Mouse (Mus musculus): ENCODE results near the gene Crtc3. TPM values are rescaled to one million over a fixed set of nuclear protein-coding genes. Genes with fewer than 3 reads are reported as not detected.

Crtc3 gene
- polyA plus RNA-seq, 1 experiment, result 21.7 TPM

GRCm38 (mm10) chr7:80716758-80717157 is 28.1 kb upstream of the Crtc3 start:
- no peak for DNase-seq
- WGBS, result 93% methylated on average over 9 of the region's 9 CpGs
- no peak overlapping the region for H3K27ac ChIP-seq (ENCODE audit: insufficient read depth, low read length)
- no peak overlapping the region for H3K4me3 ChIP-seq (replicated peaks; ENCODE audit: insufficient read depth, low read depth, low read length)
- TF ChIP-seq POLR2A (IDR thresholded peaks at IDR 0.05; ENCODE audit: borderline replicate concordance, insufficient read depth, low read length) (no peak), CTCF (IDR thresholded peaks at IDR 0.05; ENCODE audit: borderline replicate concordance, insufficient read depth, low read depth, low read length) (no peak)
- no peaks in the 10 kb centered on the region for H3K27me3 ChIP-seq (ENCODE audit: control insufficient read depth, insufficient read depth, low read length)
- no peaks in the 10 kb centered on the region for H3K4me1 ChIP-seq (ENCODE audit: control insufficient read depth, insufficient read depth, low read length)

- H3K27ac ChIP-seq (ENCODE audit: insufficient read depth, low read length), result no peak overlapping the region
- H3K4me3 ChIP-seq (replicated peaks; ENCODE audit: insufficient read depth, low read depth, low read length), result no peak overlapping the region
- no peak for DNase-seq
- WGBS, result 87% methylated on average over 7 of the region's 7 CpGs
- H3K27me3 ChIP-seq (ENCODE audit: control insufficient read depth, insufficient read depth, low read length), result no peaks in the 10 kb centered on the region
- no peaks in the 10 kb centered on the region for H3K4me1 ChIP-seq (ENCODE audit: control insufficient read depth, insufficient read depth, low read length)
- TF ChIP-seq CTCF (IDR thresholded peaks at IDR 0.05; ENCODE audit: borderline replicate concordance, insufficient read depth, low read depth, low read length), result no peak
Measured at GRCm38 (mm10) chr7:80715306-80715705, 26.6 kb upstream of the Crtc3 start.

- no peak for TF ChIP-seq CTCF (IDR thresholded peaks at IDR 0.05; ENCODE audit: borderline replicate concordance, insufficient read depth, low read depth, low read length)
- TF ChIP-seq POLR2A (IDR thresholded peaks at IDR 0.05; ENCODE audit: borderline replicate concordance, insufficient read depth, low read length), result no peak
- no peaks in the 10 kb centered on the region for H3K4me1 ChIP-seq (ENCODE audit: control insufficient read depth, insufficient read depth, low read length)
- no peak overlapping the region for H3K4me3 ChIP-seq (replicated peaks; ENCODE audit: insufficient read depth, low read depth, low read length)
- no peak for DNase-seq
- H3K27ac ChIP-seq (ENCODE audit: insufficient read depth, low read length), result no peak overlapping the region
- 44% methylated on average over 8 of the region's 8 CpGs for WGBS
- no peaks in the 10 kb centered on the region for H3K27me3 ChIP-seq (ENCODE audit: control insufficient read depth, insufficient read depth, low read length)
Measured at GRCm38 (mm10) chr7:80711496-80711895, 22.8 kb upstream of the Crtc3 start.

GRCm38 (mm10) chr7:80710333-80710732 is 21.7 kb upstream of the Crtc3 start:
- TF ChIP-seq CTCF (IDR thresholded peaks at IDR 0.05; ENCODE audit: borderline replicate concordance, insufficient read depth, low read depth, low read length) (no peak), POLR2A (IDR thresholded peaks at IDR 0.05; ENCODE audit: borderline replicate concordance, insufficient read depth, low read length) (no peak)
- whole genome bisulfite sequencing, result 91% methylated on average over 7 of the region's 7 CpGs
- Histone ChIP-seq H3K4me3 (replicated peaks; ENCODE audit: insufficient read depth, low read depth, low read length) (no peak overlapping the region), H3K4me1 (ENCODE audit: control insufficient read depth, insufficient read depth, low read length) (no peaks in the 10 kb centered on the region), H3K27ac (ENCODE audit: insufficient read depth, low read length) (no peak overlapping the region), H3K27me3 (ENCODE audit: control insufficient read depth, insufficient read depth, low read length) (no peaks in the 10 kb centered on the region)
- DNase-seq, result no peak

GRCm38 (mm10) chr7:80704066-80704465 is 15.4 kb upstream of the Crtc3 start:
- Histone ChIP-seq H3K27ac (ENCODE audit: insufficient read depth, low read length) (no peak overlapping the region), H3K27me3 (ENCODE audit: control insufficient read depth, insufficient read depth, low read length) (no peaks in the 10 kb centered on the region), H3K4me3 (replicated peaks; ENCODE audit: insufficient read depth, low read depth, low read length) (no peak overlapping the region), H3K4me1 (ENCODE audit: control insufficient read depth, insufficient read depth, low read length) (no peaks in the 10 kb centered on the region)
- DNase-seq, result no peak
- 82% methylated on average over 4 of the region's 4 CpGs for WGBS
- TF ChIP-seq POLR2A (IDR thresholded peaks at IDR 0.05; ENCODE audit: borderline replicate concordance, insufficient read depth, low read length), result no peak
- TF ChIP-seq CTCF (IDR thresholded peaks at IDR 0.05; ENCODE audit: borderline replicate concordance, insufficient read depth, low read depth, low read length), result no peak

- Histone ChIP-seq H3K4me3 (replicated peaks; ENCODE audit: insufficient read depth, low read depth, low read length) (no peak overlapping the region), H3K4me1 (ENCODE audit: control insufficient read depth, insufficient read depth, low read length) (no peaks in the 10 kb centered on the region), H3K27me3 (ENCODE audit: control insufficient read depth, insufficient read depth, low read length) (no peaks in the 10 kb centered on the region), H3K27ac (ENCODE audit: insufficient read depth, low read length) (no peak overlapping the region)
- TF ChIP-seq POLR2A (IDR thresholded peaks at IDR 0.05; ENCODE audit: borderline replicate concordance, insufficient read depth, low read length), result no peak
- TF ChIP-seq CTCF (IDR thresholded peaks at IDR 0.05; ENCODE audit: borderline replicate concordance, insufficient read depth, low read depth, low read length), result no peak
- 49% methylated on average over 6 of the region's 6 CpGs for WGBS
- no peak for DNase-seq
Measured at GRCm38 (mm10) chr7:80702510-80702909, 13.8 kb upstream of the Crtc3 start.

- WGBS, result 75% methylated on average over 8 of the region's 8 CpGs
- no peak for TF ChIP-seq CTCF (IDR thresholded peaks at IDR 0.05; ENCODE audit: borderline replicate concordance, insufficient read depth, low read depth, low read length)
- Histone ChIP-seq H3K4me3 (replicated peaks; ENCODE audit: insufficient read depth, low read depth, low read length) (no peak overlapping the region), H3K4me1 (ENCODE audit: control insufficient read depth, insufficient read depth, low read length) (no peaks in the 10 kb centered on the region), H3K27me3 (ENCODE audit: control insufficient read depth, insufficient read depth, low read length) (no peaks in the 10 kb centered on the region), H3K27ac (ENCODE audit: insufficient read depth, low read length) (no peak overlapping the region)
- DNase-seq, result no peak
Measured at GRCm38 (mm10) chr7:80699709-80700108, 11.0 kb upstream of the Crtc3 start.

- no peak overlapping the region for H3K27ac ChIP-seq (ENCODE audit: insufficient read depth, low read length)
- no peak for DNase-seq
- WGBS, result 63% methylated on average over 3 of the region's 3 CpGs
- H3K4me3 ChIP-seq (replicated peaks; ENCODE audit: insufficient read depth, low read depth, low read length), result no peak overlapping the region
- TF ChIP-seq CTCF (IDR thresholded peaks at IDR 0.05; ENCODE audit: borderline replicate concordance, insufficient read depth, low read depth, low read length) (no peak), POLR2A (IDR thresholded peaks at IDR 0.05; ENCODE audit: borderline replicate concordance, insufficient read depth, low read length) (no peak)
- no peaks in the 10 kb centered on the region for H3K27me3 ChIP-seq (ENCODE audit: control insufficient read depth, insufficient read depth, low read length)
- H3K4me1 ChIP-seq (ENCODE audit: control insufficient read depth, insufficient read depth, low read length), result no peaks in the 10 kb centered on the region
Measured at GRCm38 (mm10) chr7:80698940-80699339, 10.3 kb upstream of the Crtc3 start.

Data from cerebellum, adult 2 months (tissue).